Mouse (Mus musculus): ENCODE results near the gene Ces1a. TPM values are rescaled to one million over a fixed set of nuclear protein-coding genes. Genes with fewer than 3 reads are reported as not detected.

The Ces1a gene
- polyA plus RNA-seq, 1 experiment = not detected

- no peaks in the 10 kb centered on the region for H3K27me3 ChIP-seq (replicated peaks)
- no peaks in the 10 kb centered on the region for H3K9me3 ChIP-seq
- TF ChIP-seq FLI1 (IDR thresholded peaks at IDR 0.05; ENCODE audit: low read length) (no peak), GATA1 (IDR thresholded peaks at IDR 0.05; ENCODE audit: borderline replicate concordance, low read length) (no peak)
- no peaks in the 10 kb centered on the region for H3K36me3 ChIP-seq (replicated peaks; ENCODE audit: low read length)
- H3K4me1 ChIP-seq = no peaks in the 10 kb centered on the region
- H3K4me3 ChIP-seq (replicated peaks) = no peak overlapping the region
Measured at GRCm38 (mm10) chr8:93010286-93010685, 37.7 kb downstream of the Ces1a start.

DNA sequence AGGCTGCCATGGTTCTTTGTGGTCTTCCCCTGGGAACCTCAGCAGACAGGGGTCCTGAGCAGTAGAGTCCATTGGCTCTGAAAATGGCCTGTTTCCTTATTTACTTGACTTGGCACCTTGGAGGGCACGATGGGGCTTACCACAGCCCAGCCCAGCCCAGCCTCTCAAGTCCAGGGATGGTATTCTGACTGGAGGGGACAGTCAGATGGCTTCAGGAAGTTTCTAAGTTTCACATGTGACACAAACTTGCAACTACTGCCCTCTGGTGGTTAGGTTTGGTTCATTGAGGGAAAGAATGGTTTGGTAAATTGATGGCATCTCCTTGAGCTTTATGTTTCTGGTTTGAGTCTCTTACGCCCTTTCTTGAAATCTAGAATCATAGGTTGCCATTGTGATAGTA is 49.4 kb downstream of the Ces1a start:
- H3K27me3 ChIP-seq (replicated peaks) = no peaks in the 10 kb centered on the region
- TF ChIP-seq GATA1 (IDR thresholded peaks at IDR 0.05; ENCODE audit: borderline replicate concordance, low read length) = no peak
- H3K4me3 ChIP-seq (replicated peaks) = no peak overlapping the region
- 0 out of 2 replicates have a peak, but pooled peaks cover 4% of the 10 kb centered on the region for H3K9me3 ChIP-seq
- H3K4me1 ChIP-seq = no peaks in the 10 kb centered on the region
- H3K36me3 ChIP-seq (replicated peaks; ENCODE audit: low read length) = no peaks in the 10 kb centered on the region

DNA sequence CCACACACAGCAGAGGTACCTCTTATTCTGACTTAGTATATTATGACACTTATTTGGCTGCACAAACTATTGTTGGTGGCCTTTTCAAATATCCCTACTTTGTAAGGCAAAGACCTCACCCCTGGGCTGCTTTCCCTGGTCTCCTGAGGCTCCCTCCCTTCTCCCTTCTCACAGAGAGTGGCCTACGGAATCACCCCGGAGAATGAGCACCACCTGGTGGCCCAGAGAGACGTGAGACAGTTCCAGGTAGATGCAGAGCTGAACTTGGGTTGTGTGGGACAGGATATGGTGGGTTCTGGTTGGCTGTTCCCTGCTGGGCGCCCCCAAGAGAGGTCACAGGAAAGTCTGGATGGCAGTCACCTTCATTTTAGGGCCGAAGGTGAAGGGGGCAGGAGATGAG is 51.2 kb downstream of the Ces1a start:
- TF ChIP-seq FLI1 (IDR thresholded peaks at IDR 0.05; ENCODE audit: low read length) = no peak
- no peak for TF ChIP-seq GATA1 (IDR thresholded peaks at IDR 0.05; ENCODE audit: borderline replicate concordance, low read length)
- no peak overlapping the region for H3K4me3 ChIP-seq (replicated peaks)
- no peaks in the 10 kb centered on the region for H3K4me1 ChIP-seq
- H3K27me3 ChIP-seq (replicated peaks) = no peaks in the 10 kb centered on the region
- no peaks in the 10 kb centered on the region for H3K9me3 ChIP-seq
- no peaks in the 10 kb centered on the region for H3K36me3 ChIP-seq (replicated peaks; ENCODE audit: low read length)

DNA sequence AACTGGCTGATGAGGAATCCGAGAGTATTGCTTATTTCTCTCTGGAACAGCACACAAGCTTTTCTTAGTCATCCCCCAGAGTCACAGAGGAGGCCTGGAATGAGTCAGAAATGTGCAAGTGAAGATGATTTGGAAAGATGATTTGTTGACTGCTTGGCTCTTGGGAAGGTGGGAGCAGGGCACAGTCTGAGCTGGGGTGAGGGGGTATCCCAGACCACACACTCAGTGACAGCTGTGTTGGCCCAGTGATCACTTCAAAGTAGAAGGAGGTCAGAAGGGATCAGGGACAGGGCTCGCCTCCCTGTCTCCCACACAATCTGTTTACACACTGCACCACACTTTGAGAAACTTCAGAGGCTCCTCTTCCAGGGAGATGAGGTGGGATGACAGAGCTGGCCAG is 63.6 kb downstream of the Ces1a start:
- Histone ChIP-seq H3K36me3 (replicated peaks; ENCODE audit: low read length) (no peaks in the 10 kb centered on the region), H3K27me3 (replicated peaks) (no peaks in the 10 kb centered on the region), H3K4me1 (no peaks in the 10 kb centered on the region), H3K4me3 (replicated peaks) (no peak overlapping the region), H3K9me3 (peaks cover 11% of the 10 kb centered on the region)
- no peak for TF ChIP-seq GATA1 (IDR thresholded peaks at IDR 0.05; ENCODE audit: borderline replicate concordance, low read length)
- TF ChIP-seq FLI1 (IDR thresholded peaks at IDR 0.05; ENCODE audit: low read length) = no peak

- TF ChIP-seq FLI1 (IDR thresholded peaks at IDR 0.05; ENCODE audit: low read length) (no peak), GATA1 (IDR thresholded peaks at IDR 0.05; ENCODE audit: borderline replicate concordance, low read length) (no peak)
- Histone ChIP-seq H3K4me1 (no peaks in the 10 kb centered on the region), H3K27me3 (replicated peaks) (no peaks in the 10 kb centered on the region), H3K9me3 (peaks cover 7% of the 10 kb centered on the region), H3K4me3 (replicated peaks) (no peak overlapping the region), H3K36me3 (replicated peaks; ENCODE audit: low read length) (no peaks in the 10 kb centered on the region)
Measured at GRCm38 (mm10) chr8:92982491-92982890, 65.5 kb downstream of the Ces1a start.

DNA sequence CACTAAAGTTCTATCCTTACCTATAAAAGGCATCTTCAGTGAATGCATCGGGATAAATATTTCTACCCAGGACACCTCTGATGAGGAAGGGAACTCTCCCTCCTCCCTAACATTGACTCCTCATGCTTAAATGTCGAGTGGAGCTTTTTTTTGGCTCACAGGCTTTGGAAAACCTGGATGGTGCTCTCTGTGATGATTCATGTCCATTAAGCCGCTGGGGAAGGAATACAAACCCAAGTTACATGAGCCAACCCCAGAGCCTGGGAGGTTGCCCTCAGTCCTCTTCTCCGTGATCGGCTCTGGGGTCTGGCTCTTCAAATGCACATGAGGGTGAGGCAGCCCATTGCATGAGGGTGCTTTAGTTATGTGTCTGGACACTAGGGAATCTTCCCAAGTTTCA is 71.3 kb downstream of the Ces1a start:
- Histone ChIP-seq H3K4me1 (no peaks in the 10 kb centered on the region), H3K9me3 (0 out of 2 replicates have a peak, but pooled peaks cover 9% of the 10 kb centered on the region), H3K27me3 (replicated peaks) (no peaks in the 10 kb centered on the region), H3K4me3 (replicated peaks) (no peak overlapping the region), H3K36me3 (replicated peaks; ENCODE audit: low read length) (no peaks in the 10 kb centered on the region)
- TF ChIP-seq FLI1 (IDR thresholded peaks at IDR 0.05; ENCODE audit: low read length) (no peak), GATA1 (IDR thresholded peaks at IDR 0.05; ENCODE audit: borderline replicate concordance, low read length) (no peak)

DNA sequence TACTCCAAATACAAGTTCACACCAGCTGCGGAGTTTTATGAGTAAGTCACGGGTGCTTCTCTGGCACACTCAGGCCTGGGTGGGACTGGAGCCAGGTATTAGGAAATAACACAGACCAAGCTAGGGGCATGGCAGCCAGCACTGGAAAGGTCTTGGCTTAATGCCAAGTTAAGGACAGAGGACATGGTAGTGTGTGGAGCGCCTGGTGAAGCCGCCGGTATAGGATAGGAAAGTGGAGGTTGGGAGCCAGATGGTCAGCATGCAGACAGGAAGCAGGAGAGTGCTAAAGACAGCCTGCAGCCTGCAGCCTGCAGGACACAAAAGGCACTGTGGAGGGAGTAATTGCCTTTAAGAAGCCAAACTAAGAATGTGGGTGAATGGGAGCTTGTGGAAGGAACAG is 75.0 kb downstream of the Ces1a start:
- H3K4me3 ChIP-seq (replicated peaks) = no peak overlapping the region
- no peaks in the 10 kb centered on the region for H3K4me1 ChIP-seq
- TF ChIP-seq FLI1 (IDR thresholded peaks at IDR 0.05; ENCODE audit: low read length) (no peak), GATA1 (IDR thresholded peaks at IDR 0.05; ENCODE audit: borderline replicate concordance, low read length) (no peak)
- no peaks in the 10 kb centered on the region for H3K27me3 ChIP-seq (replicated peaks)
- no peaks in the 10 kb centered on the region for H3K36me3 ChIP-seq (replicated peaks; ENCODE audit: low read length)
- H3K9me3 ChIP-seq = 0 out of 2 replicates have a peak, but pooled peaks cover 9% of the 10 kb centered on the region

Other genes starting within 250 kb of the Ces1a start
- 0.07 TPM in 1 of 2 replicates, not detected in the other for gene Mmp2, start 220.9 kb downstream of the Ces1a start, polyA plus RNA-seq (2012; ENCODE audit: insufficient read depth, low replicate concordance)
- gene Lpcat2, start 192.9 kb downstream of the Ces1a start, polyA plus RNA-seq (2012; ENCODE audit: insufficient read depth, low replicate concordance) = 1.6 TPM in 1 of 2 replicates, not detected in the other
- gene Capns2, start 146.8 kb downstream of the Ces1a start, polyA plus RNA-seq (2012; ENCODE audit: insufficient read depth, low replicate concordance) = 0.18 TPM in 1 of 2 replicates, not detected in the other
- gene Slc6a2, start 88.1 kb downstream of the Ces1a start, polyA plus RNA-seq (2012; ENCODE audit: insufficient read depth, low replicate concordance) = 0.07 TPM in 1 of 2 replicates, not detected in the other
- not detected in 2 replicates for gene Ces1b, start 31.8 kb upstream of the Ces1a start, polyA plus RNA-seq (2012; ENCODE audit: insufficient read depth, low replicate concordance)
- gene Ces1c, start 83.1 kb upstream of the Ces1a start, polyA plus RNA-seq (2012; ENCODE audit: insufficient read depth, low replicate concordance) = not detected in 2 replicates
- gene Ces1d, start 149.6 kb upstream of the Ces1a start, polyA plus RNA-seq (2012; ENCODE audit: insufficient read depth, low replicate concordance) = not detected in 2 replicates
- not detected in 2 replicates for gene Ces1e, start 181.4 kb upstream of the Ces1a start, polyA plus RNA-seq (2012; ENCODE audit: insufficient read depth, low replicate concordance)
- gene Ces1f, start 231.6 kb upstream of the Ces1a start, polyA plus RNA-seq (2012; ENCODE audit: insufficient read depth, low replicate concordance) = not detected in 2 replicates